Mouse (Mus musculus): ENCODE results near the gene Dlgap1.

Dlgap1 gene

GRCm38 (mm10) chr17:70462771-70463491, 494.1 kb downstream of the Dlgap1 start:
- DNase-seq (ENCODE audit: low spot score): no peak

GRCm38 (mm10) chr17:70466413-70466812, 497.5 kb downstream of the Dlgap1 start:
- no peak for DNase-seq (ENCODE audit: low spot score)

- DNase-seq (ENCODE audit: low spot score): no peak
Measured at GRCm38 (mm10) chr17:70470970-70471371, 502.1 kb downstream of the Dlgap1 start.

- DNase-seq (ENCODE audit: low spot score): no peak
Measured at GRCm38 (mm10) chr17:70472162-70472561, 503.3 kb downstream of the Dlgap1 start.

- DNase-seq (ENCODE audit: low spot score): no peak
Measured at GRCm38 (mm10) chr17:70473871-70474270, 505.0 kb downstream of the Dlgap1 start.

GRCm38 (mm10) chr17:70483716-70484115, 514.8 kb downstream of the Dlgap1 start:
- DNase-seq (ENCODE audit: low spot score): no peak

- DNase-seq (ENCODE audit: low spot score): no peak
Measured at GRCm38 (mm10) chr17:70485668-70486067, 516.8 kb downstream of the Dlgap1 start.

- no peak for DNase-seq (ENCODE audit: low spot score)
Measured at GRCm38 (mm10) chr17:70486259-70486658, 517.4 kb downstream of the Dlgap1 start.

GRCm38 (mm10) chr17:70486831-70487230, 518.0 kb downstream of the Dlgap1 start:
- no peak for DNase-seq (ENCODE audit: low spot score)

- DNase-seq (ENCODE audit: low spot score): no peak
Measured at GRCm38 (mm10) chr17:70488784-70489265, 520.0 kb downstream of the Dlgap1 start.

GRCm38 (mm10) chr17:70491575-70491974, 522.7 kb downstream of the Dlgap1 start:
- no peak for DNase-seq (ENCODE audit: low spot score)

GRCm38 (mm10) chr17:70494338-70494737, 525.5 kb downstream of the Dlgap1 start:
- no peak for DNase-seq (ENCODE audit: low spot score)

GRCm38 (mm10) chr17:70498256-70498655, 529.4 kb downstream of the Dlgap1 start:
- DNase-seq (ENCODE audit: low spot score): no peak

- no peak for DNase-seq (ENCODE audit: low spot score)
Measured at GRCm38 (mm10) chr17:70501933-70502332, 533.1 kb downstream of the Dlgap1 start.

- no peak for DNase-seq (ENCODE audit: low spot score)
Measured at GRCm38 (mm10) chr17:70507759-70508158, 538.9 kb downstream of the Dlgap1 start.

GRCm38 (mm10) chr17:70510441-70510840, 541.6 kb downstream of the Dlgap1 start:
- no peak for DNase-seq (ENCODE audit: low spot score)

- DNase-seq (ENCODE audit: low spot score): no peak
Measured at GRCm38 (mm10) chr17:70511401-70511800, 542.5 kb downstream of the Dlgap1 start.

GRCm38 (mm10) chr17:70513736-70514135, 544.9 kb downstream of the Dlgap1 start:
- no peak for DNase-seq (ENCODE audit: low spot score)

- no peak for DNase-seq (ENCODE audit: low spot score)
Measured at GRCm38 (mm10) chr17:70516506-70516905, 547.6 kb downstream of the Dlgap1 start.

- no peak for DNase-seq (ENCODE audit: low spot score)
Measured at GRCm38 (mm10) chr17:70517333-70517732, 548.5 kb downstream of the Dlgap1 start.

- DNase-seq (ENCODE audit: low spot score): no peak
Measured at GRCm38 (mm10) chr17:70521058-70521851, 552.4 kb downstream of the Dlgap1 start.

- DNase-seq (ENCODE audit: low spot score): no peak
Measured at GRCm38 (mm10) chr17:70521971-70522370, 553.1 kb downstream of the Dlgap1 start.

GRCm38 (mm10) chr17:70525990-70526389, 557.1 kb downstream of the Dlgap1 start:
- no peak for DNase-seq (ENCODE audit: low spot score)

Data from urinary bladder, postnatal 14 days (tissue).